Mouse (Mus musculus) CH12.LX (cell line): ENCODE data around the gene Abhd4. TPM values are rescaled to one million over a fixed set of nuclear protein-coding genes. Genes with fewer than 3 reads are reported as not detected.

ENCODE experiments used
- DNase-seq: peaks from one replicate; pipeline ENCODE4 v3.0.0-alpha.2; 2013; ENCODE audit errors: extremely low read depth
- H3K27ac ChIP-seq: 2 replicates; pipeline ENCODE4 v1.5.1; 2012; ENCODE audit warnings: low read depth, mild to moderate bottlenecking, control low read depth, moderate library complexity; ENCODE audit not compliant: insufficient read depth
- H3K27me3 ChIP-seq: replicated peaks from 2 replicates; pipeline ENCODE3; 2012; ENCODE audit warnings: inconsistent platforms
- H3K36me3 ChIP-seq, 2 experiments: replicated peaks in 1 of 2; 2 replicates each; pipeline versions ENCODE3 to v1.6.1; 2012; ENCODE audit warnings: inconsistent platforms in 1 of 2, low read length in 1 of 2, mild to moderate bottlenecking in 1 of 2, mixed read lengths in 1 of 2, moderate library complexity in 1 of 2; ENCODE audit not compliant: control insufficient read depth in 1 of 2, insufficient read depth in 1 of 2
- H3K4me1 ChIP-seq, 2 experiments: 2 replicates each; pipeline ENCODE4 v1.6.1; 2012; ENCODE audit warnings: inconsistent platforms in 1 of 2, moderate library complexity in 1 of 2; ENCODE audit not compliant: insufficient read depth in 2 of 2, control insufficient read depth in 1 of 2
- H3K4me2 ChIP-seq: 2 replicates; pipeline ENCODE4 v1.6.1; 2012; ENCODE audit warnings: low read depth, mild to moderate bottlenecking, control low read depth; ENCODE audit not compliant: poor library complexity, insufficient read depth, severe bottlenecking
- H3K4me3 ChIP-seq, 3 experiments: fragments of 150-350 bp in 1 of 3; sonication (generic) in 1 of 3; replicated peaks in 1 of 3; 2 replicates each; pipeline versions ENCODE3 to v1.5.1; 2011 to 2012; ENCODE audit warnings: low read depth in 2 of 3, low read length in 2 of 3, mild to moderate bottlenecking in 2 of 3, moderate library complexity in 2 of 3, control low read depth in 1 of 3, improper control_type of control experiment in 1 of 3, inconsistent platforms in 1 of 3, mixed read lengths in 1 of 3; ENCODE audit not compliant: poor library complexity in 1 of 3
- H3K79me2 ChIP-seq: replicated peaks from 2 replicates; pipeline ENCODE4 v1.6.1; 2012; ENCODE audit warnings: mild to moderate bottlenecking, moderate library complexity; ENCODE audit not compliant: control insufficient read depth, poor library complexity, insufficient read depth, severe bottlenecking; ENCODE audit errors: extremely low read depth
- H3K9ac ChIP-seq: 2 replicates; pipeline ENCODE4 v1.6.1; 2012; ENCODE audit warnings: low read depth, mild to moderate bottlenecking, control low read depth, moderate library complexity; ENCODE audit not compliant: insufficient read depth
- H3K9me3 ChIP-seq: replicated peaks from 2 replicates; pipeline ENCODE3; 2012; ENCODE audit warnings: low read length, inconsistent platforms, mixed read lengths
- BHLHE40 ChIP-seq: IDR thresholded peaks from 2 replicates; pipeline ENCODE4 v1.6.1; 2011; ENCODE audit warnings: mild to moderate bottlenecking, low read depth, low read length, improper control_type of control experiment
- ELF1 ChIP-seq: IDR thresholded peaks from 2 replicates; pipeline ENCODE4 v1.6.1; 2014; ENCODE audit warnings: low read depth, mild to moderate bottlenecking, inconsistent platforms, low read length, improper control_type of control experiment
- EP300 ChIP-seq: IDR thresholded peaks from 2 replicates; pipeline ENCODE4 v1.6.1; 2011; ENCODE audit warnings: low read length, improper control_type of control experiment
- GABPA ChIP-seq: IDR thresholded peaks from 2 replicates; pipeline ENCODE4 v1.6.1; 2012; ENCODE audit warnings: low read depth, low read length, improper control_type of control experiment, inconsistent platforms; ENCODE audit not compliant: insufficient replicate concordance
- IRF4 ChIP-seq: IDR thresholded peaks from 2 replicates; pipeline ENCODE4 v1.6.1; 2014; ENCODE audit warnings: low read depth, mild to moderate bottlenecking, inconsistent platforms, low read length, improper control_type of control experiment
- JUND ChIP-seq: conservative IDR thresholded peaks from 2 replicates; pipeline ENCODE4 v1.6.1; 2011; ENCODE audit warnings: low read depth, low read length, improper control_type of control experiment
- KAT2A ChIP-seq: IDR thresholded peaks from 2 replicates; pipeline ENCODE4 v1.6.1; 2012; ENCODE audit warnings: low read length, improper control_type of control experiment, inconsistent platforms; ENCODE audit not compliant: insufficient replicate concordance
- MEF2A ChIP-seq: IDR thresholded peaks from 2 replicates; pipeline ENCODE4 v1.6.1; 2014; ENCODE audit warnings: low read depth, mild to moderate bottlenecking, inconsistent platforms, low read length, improper control_type of control experiment, borderline replicate concordance
- MXI1 ChIP-seq: IDR thresholded peaks from 2 replicates; pipeline ENCODE4 v1.6.1; 2011; ENCODE audit warnings: mild to moderate bottlenecking, low read depth, low read length, improper control_type of control experiment
- MYC ChIP-seq: IDR thresholded peaks from 2 replicates; pipeline ENCODE4 v1.6.1; 2011; ENCODE audit warnings: low read depth, mild to moderate bottlenecking, improper control_type of control experiment, low read length
- NRF1 ChIP-seq: IDR thresholded peaks from 2 replicates; pipeline ENCODE4 v1.6.1; 2014; ENCODE audit warnings: low read depth, mild to moderate bottlenecking, inconsistent platforms, low read length, improper control_type of control experiment, moderate library complexity
- POLR2AphosphoS2 ChIP-seq: IDR thresholded peaks from 2 replicates; pipeline ENCODE4 v1.6.1; 2011; ENCODE audit warnings: low read depth, low read length, improper control_type of control experiment
- RCOR1 ChIP-seq: conservative IDR thresholded peaks from 2 replicates; pipeline ENCODE4 v1.6.1; 2012; ENCODE audit warnings: low read depth, mild to moderate bottlenecking, inconsistent platforms, low read length, improper control_type of control experiment
- SMC3 ChIP-seq: IDR thresholded peaks from 2 replicates; pipeline ENCODE4 v1.6.1; 2011; ENCODE audit warnings: low read depth, low read length, improper control_type of control experiment
- TBP ChIP-seq: conservative IDR thresholded peaks from 2 replicates; pipeline ENCODE4 v1.6.1; 2011; ENCODE audit warnings: low read depth, low read length, improper control_type of control experiment
- TCF12 ChIP-seq: IDR thresholded peaks from 2 replicates; pipeline ENCODE4 v1.6.1; 2014; ENCODE audit warnings: low read depth, mild to moderate bottlenecking, inconsistent platforms, low read length, improper control_type of control experiment
- UBTF ChIP-seq: IDR thresholded peaks from 2 replicates; pipeline ENCODE4 v1.6.1; 2012; ENCODE audit warnings: low read depth, mild to moderate bottlenecking, inconsistent platforms, low read length, improper control_type of control experiment, moderate library complexity
- ZKSCAN1 ChIP-seq: IDR thresholded peaks from 2 replicates; pipeline ENCODE4 v1.6.1; 2012; ENCODE audit warnings: low read depth, inconsistent platforms, low read length, improper control_type of control experiment, borderline replicate concordance
- dilution Hi-C: fragments of 300-500 bp; cut with MboI; formaldehyde crosslinking; loops from 2 replicates; pipeline ENCODE4 v1.14.3; 2020; ENCODE audit warnings: low sequenced_read_pairs; ENCODE audit not compliant: extremely low pct_unique_long_range_greater_than_20kb, extremely low pct_ligation_motif_present
- in situ Hi-C: fragments of 300-500 bp; cut with MboI; formaldehyde crosslinking; loops from 3 replicates; pipeline ENCODE4 v1.14.3; 2019; ENCODE audit warnings: low sequenced_read_pairs, low pct_ligation_motif_present, low pct_unique_long_range_greater_than_20kb, mixed read lengths
- polyA plus RNA-seq: library from polyadenylated mRNA; unstranded; fragments of >175 nt; gene quantifications from 2 replicates; pipeline ENCODE4 v1.2.1, GENCODE M21; 2012; ENCODE audit warnings: low read depth; ENCODE audit not compliant: insufficient read length
- total RNA-seq, 2 experiments: library from RNA; depleted of rRNA; stranded (reverse); fragments of 300-350 nt in 1 of 2; fragments of >200 nt in 1 of 2; gene quantifications; 2 replicates each; pipeline ENCODE4 v1.2.3; 2012 to 2014

Abhd4 gene
- total and polyA plus RNA-seq, 3 experiments, result 15.9 to 23.0 (median 19.8) TPM

DNA sequence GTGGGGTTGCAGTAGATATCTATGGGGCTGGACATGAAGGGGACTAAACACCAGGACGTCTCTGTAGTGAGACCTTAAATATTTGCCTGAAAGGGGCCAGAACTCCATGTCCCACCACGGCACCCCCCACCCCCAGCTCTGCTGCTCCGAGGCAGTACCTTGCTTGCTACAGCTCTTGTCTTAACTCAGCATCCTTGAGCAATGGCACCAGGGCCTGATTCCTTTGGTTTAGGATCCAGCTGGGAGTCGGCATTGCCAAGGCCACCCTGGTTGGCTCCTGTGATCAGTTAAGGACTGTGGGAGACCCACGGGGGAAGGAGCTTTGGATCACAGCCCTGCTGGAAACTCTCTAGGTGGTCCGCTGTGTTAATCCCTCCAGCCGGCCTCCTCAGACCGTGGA is 34.7 kb upstream of the Abhd4 start:
- TF ChIP-seq GABPA (no peak), ZKSCAN1 (no peak), IRF4 (no peak), BHLHE40 (no peak), TBP (no peak), EP300 (no peak), NRF1 (no peak), KAT2A (no peak), ELF1 (no peak), MYC (no peak), POLR2AphosphoS2 (no peak), UBTF (no peak), SMC3 (no peak), JUND (no peak), MXI1 (no peak)
- H3K79me2 ChIP-seq, result no peaks in the 10 kb centered on the region
- no peak overlapping the region for H3K27ac ChIP-seq

DNA sequence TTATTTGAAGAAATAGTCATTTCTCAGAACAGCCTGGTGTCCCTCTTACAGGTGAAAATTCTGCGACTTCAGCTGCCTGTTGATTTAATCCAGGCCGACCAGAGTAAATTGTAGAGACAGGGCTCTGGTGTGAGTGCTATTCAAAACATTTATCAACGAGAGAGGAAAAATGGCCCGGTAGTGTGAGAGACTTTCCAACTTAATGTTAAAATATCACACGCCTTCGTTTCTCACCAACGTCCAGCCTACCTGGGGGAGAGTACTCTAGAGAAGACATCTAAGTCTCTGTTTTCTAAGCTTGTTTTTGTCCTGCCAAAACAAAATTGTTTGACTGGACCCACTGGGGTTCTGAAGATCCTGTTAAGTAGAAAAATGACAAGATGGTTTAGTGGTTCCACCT is 34.1 kb upstream of the Abhd4 start:
- H3K4me1 ChIP-seq, result peaks cover 19 to 49% of the 10 kb centered on the region in 2 experiments
- no peaks in the 10 kb centered on the region for H3K36me3 ChIP-seq
- in situ Hi-C loops, result no loop called here
- DNase-seq, result no peak
- H3K9me3 ChIP-seq, result no peaks in the 10 kb centered on the region
- dilution Hi-C loops, result no loop called here
- no peaks in the 10 kb centered on the region for H3K79me2 ChIP-seq
- no peak overlapping the region for H3K27ac ChIP-seq
- no peaks in the 10 kb centered on the region for H3K27me3 ChIP-seq
- no peak for TF ChIP-seq JUND
- TF ChIP-seq TCF12, result no peak
- TF ChIP-seq RCOR1, result no peak
- TF ChIP-seq MEF2A, result no peak
- no peak for TF ChIP-seq ZKSCAN1
- H3K4me2 ChIP-seq, result no peak overlapping the region
- H3K4me3 ChIP-seq, result no peak overlapping the region
- no peak overlapping the region for H3K9ac ChIP-seq

More for the DNA sequence above, 34.7 kb upstream of the Abhd4 start:
- Histone ChIP-seq H3K27me3 (no peaks in the 10 kb centered on the region), H3K4me2 (no peak overlapping the region), H3K9ac (no peak overlapping the region), H3K9me3 (no peaks in the 10 kb centered on the region), H3K4me3 (no peak overlapping the region), H3K4me1 (peaks cover 15 to 43% of the 10 kb centered on the region in 2 experiments; a peak in 3 of 4 replicates), H3K36me3 (no peaks in the 10 kb centered on the region)
- dilution Hi-C loops, result no loop called here
- no peak for DNase-seq
- in situ Hi-C loops, result no loop called here
